Mouse (Mus musculus): ENCODE data around the gene 1110012L19Rik.

DNA sequence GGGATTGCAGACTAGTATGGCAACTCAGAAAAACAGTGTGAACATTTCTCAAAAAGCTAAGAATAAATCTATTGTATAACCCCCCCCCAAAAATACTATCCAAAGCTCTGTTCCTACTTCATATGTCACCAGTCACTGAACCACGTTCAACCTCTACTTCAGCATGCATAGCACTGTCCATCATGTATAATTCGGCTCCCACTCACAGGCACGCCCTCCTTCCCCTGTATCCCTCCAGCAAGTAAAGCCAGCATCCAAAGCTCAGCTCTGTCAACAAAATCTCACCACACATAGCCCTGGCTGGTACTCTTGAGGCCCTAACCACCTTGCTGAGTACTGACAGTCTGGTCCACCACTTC lies 781 bp upstream of the 1110012L19Rik start:
- TF ChIP-seq CTCF (IDR thresholded peaks at IDR 0.05; ENCODE audit: low read depth) (no peak), EP300 (IDR thresholded peaks at IDR 0.05; ENCODE audit: low read depth) (no peak)

Data from heart, postnatal 0 days (tissue).